Mouse (Mus musculus) forebrain, embryonic 13.5 days (tissue): Measurements from ENCODE around the gene Hipk1. TPM values are rescaled to one million over a fixed set of nuclear protein-coding genes. Genes with fewer than 3 reads are reported as not detected.

ENCODE experiments used
- ATAC-seq: fragments of 200-750 bp; cut with Nextera tagmentation; 2 replicates; pipeline ENCODE4 v1.8.0; 2017
- H3K27ac ChIP-seq: fragments of 300-500 bp; sonication (generic); 2 replicates; pipeline ENCODE4 v1.5.1; 2015; ENCODE audit warnings: inconsistent platforms, mild to moderate bottlenecking, moderate library complexity
- H3K27me3 ChIP-seq: fragments of 300-500 bp; sonication (generic); 2 replicates; pipeline ENCODE4 v1.6.1; 2015; ENCODE audit warnings: mild to moderate bottlenecking, inconsistent platforms
- H3K36me3 ChIP-seq: fragments of 300-500 bp; sonication (generic); 2 replicates; pipeline ENCODE4 v1.6.1; 2015; ENCODE audit warnings: mild to moderate bottlenecking, inconsistent platforms; ENCODE audit not compliant: poor library complexity, severe bottlenecking
- H3K4me1 ChIP-seq: fragments of 300-500 bp; sonication (generic); 2 replicates; pipeline ENCODE4 v1.6.1; 2015; ENCODE audit warnings: inconsistent platforms
- H3K4me2 ChIP-seq: fragments of 300-500 bp; sonication (generic); 2 replicates; pipeline ENCODE4 v1.6.1; 2015; ENCODE audit warnings: inconsistent platforms, mild to moderate bottlenecking, moderate library complexity
- H3K4me3 ChIP-seq: fragments of 300-500 bp; sonication (generic); 2 replicates; pipeline ENCODE4 v1.5.1; 2015; ENCODE audit warnings: mild to moderate bottlenecking, inconsistent platforms
- H3K9ac ChIP-seq: fragments of 300-500 bp; sonication (generic); 2 replicates; pipeline ENCODE4 v1.6.1; 2015; ENCODE audit warnings: mild to moderate bottlenecking, inconsistent platforms
- H3K9me3 ChIP-seq: fragments of 300-500 bp; sonication (generic); replicated peaks from 2 replicates; pipeline ENCODE4 v1.6.1; 2016; ENCODE audit warnings: inconsistent platforms
- WGBS: fragments of 180-500 bp; shearing (Covaris S2); methylation state at CpG from one replicate; pipeline ENCODE4 v1.1.7; 2015; 5-methylcytosine and 5-hydroxymethylcytosine counted together
- polyA plus RNA-seq: library from polyadenylated mRNA; unstranded; fragments of >200 nt; fragmentation: Nextera tagmentation; extraction: Ambion mirVana; gene quantifications from 2 replicates; pipeline ENCODE4 v1.2.1, GENCODE M21; 2015

Gene Hipk1
- polyA plus RNA-seq, 1 experiment from 2014 or later, result 13.0 TPM

DNA sequence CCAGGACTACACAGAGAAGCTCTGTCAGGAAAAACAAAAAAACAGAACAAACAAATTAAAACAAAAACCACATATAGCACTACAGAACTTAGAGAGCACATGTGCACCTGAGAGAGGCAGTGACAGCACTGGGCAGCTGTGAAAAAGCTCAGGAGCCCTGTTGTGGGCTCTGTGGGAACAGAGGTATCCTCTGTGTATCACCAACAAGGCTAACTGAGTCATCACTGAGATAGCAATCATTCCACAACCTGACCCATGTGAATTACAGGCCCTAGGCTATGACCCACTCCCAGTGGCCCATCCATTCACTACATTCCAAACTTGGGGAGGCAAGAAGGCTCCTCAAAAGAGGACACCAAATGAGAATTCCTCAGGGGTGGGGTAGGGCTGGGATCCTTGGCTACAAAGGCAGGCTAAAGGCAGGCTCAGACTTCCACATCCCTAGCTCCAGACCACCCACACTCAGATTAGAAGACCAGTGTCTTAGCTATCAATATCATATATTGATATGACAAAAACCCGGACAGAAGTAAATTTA is 94.9 kb downstream of the Hipk1 start:
- Histone ChIP-seq H3K27me3 (no peaks in the 10 kb centered on the region), H3K9me3 (no peaks in the 10 kb centered on the region), H3K4me3 (no peak overlapping the region), H3K9ac (no peak overlapping the region), H3K4me1 (no peaks in the 10 kb centered on the region), H3K4me2 (no peak overlapping the region), H3K36me3 (no peaks in the 10 kb centered on the region), H3K27ac (no peak overlapping the region)
- no peak for ATAC-seq
- WGBS, result 83% methylated on average over 1 of the region's 1 CpGs

DNA sequence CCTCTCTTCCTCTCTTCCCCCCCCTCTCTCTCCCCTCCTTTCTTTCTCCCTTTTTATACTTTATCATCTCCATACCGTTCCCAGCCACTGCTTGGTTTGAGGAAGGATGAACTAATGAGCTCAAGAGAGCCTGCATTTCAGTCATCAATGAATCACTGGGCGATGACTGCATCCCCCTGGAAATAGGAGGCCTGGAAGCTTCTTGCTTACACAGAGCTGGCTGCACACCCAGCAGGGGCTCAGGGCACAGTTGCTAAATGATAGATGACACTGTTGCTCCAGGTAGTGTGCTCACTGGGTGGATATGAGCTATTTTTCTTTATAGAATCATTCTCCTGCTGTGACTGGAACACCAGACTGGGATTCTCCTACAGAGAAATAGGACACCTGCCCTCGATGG is 95.8 kb downstream of the Hipk1 start:
- no peak for ATAC-seq
- H3K27ac ChIP-seq, result no peak overlapping the region
- no peak overlapping the region for H3K4me2 ChIP-seq
- no peak overlapping the region for H3K4me3 ChIP-seq
- H3K27me3 ChIP-seq, result no peaks in the 10 kb centered on the region
- no peaks in the 10 kb centered on the region for H3K4me1 ChIP-seq
- H3K9me3 ChIP-seq, result no peaks in the 10 kb centered on the region
- no peaks in the 10 kb centered on the region for H3K36me3 ChIP-seq
- no peak overlapping the region for H3K9ac ChIP-seq
- 47% methylated on average over 3 of the region's 3 CpGs for WGBS

DNA sequence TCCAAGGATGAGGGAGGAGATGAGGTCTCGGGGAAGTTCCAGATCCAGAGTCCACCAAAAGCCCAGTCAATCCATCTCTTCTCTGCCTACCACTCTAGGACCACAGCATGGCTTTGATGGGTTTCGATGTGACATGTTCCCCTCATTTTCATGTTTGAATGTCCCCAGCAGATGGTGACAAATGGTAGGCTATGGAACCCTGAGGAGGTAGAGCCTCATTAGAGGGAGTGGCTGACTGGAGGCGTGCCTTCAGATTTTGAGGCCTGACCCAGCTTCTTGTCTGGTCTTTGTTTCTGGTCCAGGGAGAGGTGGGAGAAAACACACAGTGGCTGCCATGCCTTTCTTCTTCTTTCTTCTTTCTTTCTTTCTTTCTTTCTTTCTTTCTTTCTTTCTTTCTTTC is 100.9 kb downstream of the Hipk1 start:
- H3K4me3 ChIP-seq, result no peak overlapping the region
- no peak overlapping the region for H3K27ac ChIP-seq
- no peak overlapping the region for H3K9ac ChIP-seq
- H3K36me3 ChIP-seq, result no peaks in the 10 kb centered on the region
- WGBS, result 94% methylated on average over 3 of the region's 3 CpGs
- H3K4me2 ChIP-seq, result no peak overlapping the region
- no peaks in the 10 kb centered on the region for H3K27me3 ChIP-seq
- H3K4me1 ChIP-seq, result no peaks in the 10 kb centered on the region
- ATAC-seq, result no peak
- H3K9me3 ChIP-seq, result no peaks in the 10 kb centered on the region

Other genes starting within 250 kb of the Hipk1 start
- 6.2 and 9.0 TPM in 2 replicates for gene Syt6, start 216.3 kb downstream of the Hipk1 start, polyA plus RNA-seq
- gene Atg4a-ps, start 145.5 kb downstream of the Hipk1 start, polyA plus RNA-seq, result 0.17 and 0.18 TPM in 2 replicates
- gene Olfml3, start 53.6 kb downstream of the Hipk1 start, polyA plus RNA-seq, result 2.9 and 3.0 TPM in 2 replicates
- gene Gm10964, start 52.2 kb downstream of the Hipk1 start, polyA plus RNA-seq, result not detected in 2 replicates
- 31.0 and 32.7 TPM in 2 replicates for gene Dclre1b, start 17.9 kb upstream of the Hipk1 start, polyA plus RNA-seq
- 23.2 and 25.0 TPM in 2 replicates for gene Ap4b1, start 18.0 kb upstream of the Hipk1 start, polyA plus RNA-seq
- gene Gm43064, start 18.0 kb upstream of the Hipk1 start, polyA plus RNA-seq, result not detected in 2 replicates
- 0.44 TPM in 1 of 2 replicates, not detected in the other for gene Bcl2l15, start 41.0 kb upstream of the Hipk1 start, polyA plus RNA-seq
- gene Ptpn22, start 68.2 kb upstream of the Hipk1 start, polyA plus RNA-seq, result 0.14 and 0.37 TPM in 2 replicates
- 18.9 and 20.5 TPM in 2 replicates for gene Rsbn1, start 122.6 kb upstream of the Hipk1 start, polyA plus RNA-seq
- 31.5 and 31.7 TPM in 2 replicates for gene Phtf1, start 176.5 kb upstream of the Hipk1 start, polyA plus RNA-seq